Mouse (Mus musculus) heart, postnatal 36 days (tissue): ENCODE measurements around the gene Dct. TPM values are rescaled to one million over a fixed set of nuclear protein-coding genes. Genes with fewer than 3 reads are reported as not detected.
A peak's percentile ranks its signal among the peaks of the same experiment; 100 is the strongest.

Source experiments
- DNase-seq, 2 experiments: peaks; one replicate each; pipeline ENCODE4 v3.0.0; 2021 to 2022
- intact Hi-C: fragments of 180-260 bp; cut with DNase I; formaldehyde crosslinking; loops from one replicate; pipeline ENCODE4 v1.15.1; 2025
- total RNA-seq, 2 experiments: library from RNA; stranded (reverse); gene quantifications; 2 replicates each; pipeline ENCODE4 v1.2.3; 2021

The Dct gene
- total RNA-seq = 1 to 10 TPM; 2.7 to 2.9 TPM

DNA sequence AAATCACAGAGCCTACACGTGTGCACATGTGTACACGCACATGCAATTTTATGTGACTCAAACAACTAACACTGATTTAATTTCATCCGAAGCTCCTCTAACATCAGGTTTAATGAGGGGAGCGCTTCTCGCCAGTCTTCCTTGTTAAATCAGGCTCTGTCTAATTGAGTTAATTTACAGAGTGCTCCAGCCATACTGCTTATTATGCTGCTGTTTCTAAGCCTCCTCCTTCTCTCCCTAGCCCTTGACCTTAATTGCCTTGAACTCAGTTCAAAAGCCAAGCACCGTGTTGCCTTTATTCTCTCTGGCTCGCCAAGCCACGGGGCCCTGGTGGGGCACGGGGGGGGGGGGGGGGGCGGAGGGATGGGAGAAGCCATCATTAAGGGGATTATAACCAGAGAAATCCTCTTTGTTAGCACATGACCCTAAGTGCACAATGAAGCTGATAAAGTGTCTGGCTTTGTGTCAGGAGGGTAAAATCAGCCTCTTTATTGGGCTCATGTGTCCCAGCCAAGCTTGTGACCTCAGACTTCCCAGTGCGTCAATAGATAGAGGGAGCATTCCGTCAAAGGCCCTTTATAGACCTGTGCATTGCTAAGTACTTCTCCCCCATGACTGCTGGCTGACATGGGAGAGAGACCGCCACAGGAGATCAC lies at the start of gene Dct:
Gene Dct (minus strand): TSS at position 270 of the 656 bp plus-strand sequence.
- DNase-seq = peak in 1 of 2 experiments; percentile 12

GRCm38 (mm10) chr14:118101227-118101990 lies 49.4 kb upstream of the Dct start:
- intact Hi-C loops = no loop called here
- no peak for DNase-seq

More for the DNA sequence above, at the start of gene Dct:
- intact Hi-C loops = no loop called here

GRCm38 (mm10) chr14:118098265-118098664 lies 46.2 kb upstream of the Dct start:
- DNase-seq = no peak
- intact Hi-C loops = no loop called here

DNA sequence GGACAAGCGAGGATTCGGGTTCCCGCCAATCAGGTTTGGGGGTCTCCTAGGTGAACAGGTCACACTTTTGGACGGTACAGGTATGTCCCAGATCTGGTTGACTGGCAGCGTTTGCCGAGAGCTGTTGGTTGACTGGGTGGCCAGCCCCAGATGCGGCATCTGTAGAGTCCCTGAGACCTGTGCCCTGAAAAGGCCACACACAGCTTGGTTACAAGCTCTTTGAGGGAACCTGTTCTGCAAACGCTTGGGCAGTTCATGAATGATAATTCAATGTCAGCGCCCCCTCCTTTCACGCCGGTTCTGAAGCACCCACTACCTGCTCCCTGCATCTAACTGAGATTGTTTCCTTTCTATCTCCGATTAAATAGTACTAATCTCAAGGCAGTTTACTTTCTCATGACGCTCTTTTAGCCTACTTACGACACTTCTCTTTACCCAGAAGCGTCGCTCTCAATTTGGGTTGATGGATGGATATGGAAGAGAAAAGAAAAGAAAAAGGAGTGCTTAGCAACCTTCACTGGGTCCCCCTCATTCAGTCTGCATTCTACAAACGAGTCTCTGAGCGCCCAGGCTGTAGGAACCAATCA lies 37.9 kb upstream of the Dct start:
- DNase-seq = no peak
- intact Hi-C loops = loop anchor here (2.0 to 5.0 kb wide), 2 partner anchors 47 to 48 kb away; partner anchors contain the start of gene Gpr180

- intact Hi-C loops = loop anchor here (2.0 to 5.0 kb wide), 2 partner anchors 47 kb away; partner anchors contain the start of gene Gpr180
These were observed 37.3 kb upstream of the Dct start for GRCm38 (mm10) chr14:118089215-118089805.

GRCm38 (mm10) chr14:118088437-118089207 lies 36.6 kb upstream of the Dct start:
- intact Hi-C loops = loop anchor here (2.0 to 5.0 kb wide), 2 partner anchors 46 to 48 kb away; partner anchors contain the start of gene Gpr180
- no peak for DNase-seq

More at GRCm38 (mm10) chr14:118089215-118089805, 37.3 kb upstream of the Dct start:
- peak; percentile 95 to 97 for DNase-seq

DNA sequence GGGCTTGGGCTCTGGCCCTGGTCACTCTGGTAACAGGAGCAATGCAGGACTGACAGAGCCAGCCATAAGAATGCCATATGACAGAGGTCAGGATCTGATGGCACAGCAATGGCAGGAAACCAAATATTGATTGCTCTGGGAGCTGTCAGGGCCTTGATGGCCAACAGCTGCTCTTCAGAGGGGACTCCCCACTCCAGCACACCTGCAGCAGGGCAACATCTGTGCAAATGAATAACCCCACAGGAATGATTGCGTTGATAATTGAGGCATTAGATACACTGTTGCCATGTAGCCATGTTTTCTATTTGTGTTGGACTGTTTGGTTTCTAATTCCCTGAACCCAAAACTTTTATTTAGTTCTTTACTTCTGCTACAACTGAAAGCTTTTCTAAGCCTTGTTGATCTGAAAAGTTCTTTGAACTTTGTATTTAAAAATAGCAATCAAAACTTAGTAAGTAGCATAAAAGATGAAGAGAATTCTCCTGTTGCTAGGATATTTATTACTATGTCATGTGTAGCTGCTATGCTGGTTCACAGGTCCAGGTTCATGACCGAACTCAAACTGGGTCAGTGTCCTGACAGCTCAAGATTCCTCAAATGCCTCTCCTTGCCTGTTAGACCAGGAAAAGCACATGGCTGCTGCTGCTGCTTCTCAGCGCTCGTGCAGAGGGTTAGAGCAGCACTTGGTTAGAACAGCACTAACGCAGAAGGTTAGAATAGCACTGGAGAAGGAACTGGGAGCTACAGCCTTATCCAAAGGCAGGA lies 34.4 kb upstream of the Dct start:
- no peak for DNase-seq
- intact Hi-C loops = loop anchor here (5.0 kb wide), 1 partner anchor 44 kb away; no protein-coding TSS in a partner anchor

DNA sequence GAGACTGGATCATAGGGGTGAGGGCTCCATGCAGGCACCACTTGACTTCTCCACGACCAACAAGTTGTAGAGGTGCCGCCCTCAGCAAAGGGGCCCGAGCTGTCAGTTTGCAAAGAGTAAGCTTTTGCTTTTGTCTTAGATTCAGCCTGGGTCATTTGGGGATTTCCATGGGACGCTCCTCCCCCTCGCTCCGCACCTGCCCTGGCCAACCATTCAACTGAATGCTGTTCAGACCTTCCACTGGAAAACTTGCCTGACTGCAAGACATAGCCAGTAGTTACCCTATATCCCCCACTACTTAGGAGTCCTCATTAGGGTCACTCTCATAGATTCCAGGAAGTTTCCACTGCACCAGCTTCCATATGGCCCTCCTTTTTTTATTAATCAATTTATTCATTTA lies 31.8 kb upstream of the Dct start:
- intact Hi-C loops = no loop called here
- DNase-seq = no peak

DNA sequence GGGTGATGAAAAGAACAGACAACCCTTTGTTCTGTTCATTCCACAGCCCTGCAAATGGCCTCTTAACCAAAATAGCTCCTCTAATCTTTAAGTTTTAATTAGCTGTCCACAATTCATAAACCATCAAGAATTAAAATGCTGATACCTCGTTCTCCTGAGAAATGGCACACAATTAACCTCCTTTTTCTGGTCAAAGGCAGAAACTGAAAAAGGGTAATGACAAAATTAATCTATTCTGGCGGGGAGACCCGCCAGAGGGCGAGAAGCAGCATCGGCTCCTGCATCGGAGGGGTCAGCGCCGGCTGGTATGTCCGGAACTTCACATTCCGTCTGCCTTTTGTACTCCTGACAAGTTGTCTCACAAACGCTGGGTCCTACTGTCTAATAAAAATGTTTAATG lies 28.6 kb upstream of the Dct start:
- intact Hi-C loops = no loop called here
- no peak for DNase-seq

DNA sequence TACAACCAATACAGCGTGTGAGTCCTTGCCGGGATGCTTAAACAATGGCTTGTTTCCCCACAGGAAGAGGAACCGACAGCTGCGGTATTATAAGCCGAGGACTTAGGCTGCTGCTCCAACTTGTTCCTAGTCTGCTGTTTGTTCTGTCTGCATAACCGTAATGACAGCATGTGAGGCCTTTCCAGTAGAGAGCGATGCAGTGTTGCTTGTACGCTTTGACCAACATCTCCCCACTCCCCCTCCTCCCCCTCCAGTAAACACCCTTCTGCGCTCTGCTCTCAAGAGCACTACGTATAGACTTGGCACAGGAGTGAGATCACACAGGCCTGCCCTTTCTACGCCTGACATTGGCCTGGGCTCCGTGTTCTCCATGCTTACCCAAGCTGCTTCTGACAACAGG lies 18.1 kb upstream of the Dct start:
- intact Hi-C loops = no loop called here
- no peak for DNase-seq

GRCm38 (mm10) chr14:118069439-118070079 lies 17.5 kb upstream of the Dct start:
- intact Hi-C loops = no loop called here
- peak in 1 of 2 experiments; percentile 19 for DNase-seq

- no peak for DNase-seq
- intact Hi-C loops = no loop called here
These were observed 9.9 kb upstream of the Dct start for GRCm38 (mm10) chr14:118061766-118062432.

DNA sequence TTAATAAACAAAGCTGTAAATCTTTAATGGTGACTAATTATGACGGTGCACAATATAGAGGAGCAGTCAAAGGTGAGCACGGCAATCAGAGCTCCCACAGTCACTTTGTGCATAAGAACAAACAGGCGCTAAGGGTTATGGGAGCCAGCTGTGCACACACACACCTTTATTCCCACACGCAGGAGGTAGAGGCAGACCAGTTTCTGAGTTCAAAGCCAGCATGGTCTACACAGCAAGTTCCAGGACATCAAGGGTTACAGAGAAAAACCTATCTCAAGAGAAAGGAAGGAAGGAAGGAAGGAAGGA lies 6.5 kb upstream of the Dct start:
- intact Hi-C loops = no loop called here
- DNase-seq = no peak

GRCm38 (mm10) chr14:118057696-118058580 lies 5.9 kb upstream of the Dct start:
- DNase-seq = no peak
- intact Hi-C loops = no loop called here

DNA sequence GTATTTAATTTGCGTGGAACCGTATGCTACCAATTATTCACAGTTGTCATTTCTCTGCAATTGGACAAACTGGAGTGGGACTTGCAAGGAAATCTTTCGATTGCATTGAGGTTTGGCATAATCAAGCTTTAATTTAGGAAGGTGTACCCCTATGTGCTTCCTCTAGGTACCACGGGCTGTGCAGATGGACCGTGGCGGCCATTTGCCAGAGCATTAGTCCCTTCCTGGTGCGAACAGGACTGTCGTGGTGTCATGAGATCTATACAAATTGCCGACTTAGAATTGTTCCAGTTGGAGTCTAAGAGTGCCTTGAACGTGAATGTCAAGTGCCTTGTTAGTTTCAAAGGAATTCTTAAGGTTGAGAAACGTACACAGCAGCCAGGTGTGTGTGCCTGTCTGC lies 726 bp upstream of the Dct start:
- DNase-seq = no peak
- intact Hi-C loops = no loop called here

GRCm38 (mm10) chr14:118051396-118051795 lies 648 bp downstream of the Dct start:
- intact Hi-C loops = no loop called here
- no peak for DNase-seq

DNA sequence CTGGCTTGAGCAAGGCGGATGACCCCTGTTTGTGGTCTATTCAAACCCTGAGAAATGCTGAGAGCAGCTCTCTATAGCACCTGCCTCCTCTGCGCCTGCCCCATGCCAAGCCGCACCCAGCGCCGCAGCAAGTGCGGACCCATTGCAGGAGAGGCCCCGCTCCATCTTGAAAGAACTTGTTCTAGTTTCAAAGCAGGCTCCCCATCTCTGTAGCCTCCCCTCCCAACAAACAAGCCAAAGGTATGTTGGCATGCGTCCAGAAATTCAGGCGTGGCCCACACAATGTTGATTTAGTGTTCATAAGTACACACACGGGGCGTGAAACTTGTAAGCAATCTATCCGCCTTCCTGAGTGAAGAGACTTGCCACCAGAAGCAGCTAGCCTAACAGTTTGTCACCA lies 1.1 kb downstream of the Dct start:
- intact Hi-C loops = no loop called here
- no peak for DNase-seq

DNA sequence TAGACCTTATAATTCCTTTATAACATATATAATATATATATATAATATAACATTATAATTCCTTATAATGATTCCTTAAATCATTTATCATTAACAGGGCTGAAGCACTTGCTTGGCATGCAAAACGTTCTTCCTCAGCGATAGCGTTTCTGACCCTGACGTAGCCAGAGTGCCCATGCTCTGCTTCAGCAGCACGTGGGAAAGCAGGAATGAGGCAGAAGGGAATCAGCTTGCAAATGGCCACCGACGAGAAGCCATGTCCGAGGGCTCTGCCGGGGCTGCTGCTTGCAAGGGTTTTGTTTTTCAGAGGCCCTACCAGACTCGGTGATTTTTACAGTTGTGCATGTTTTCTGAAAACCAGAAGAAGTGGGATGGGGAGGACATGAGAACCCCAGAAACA lies 1.6 kb downstream of the Dct start:
- DNase-seq = no peak
- intact Hi-C loops = no loop called here
